Mouse (Mus musculus): ENCODE data around the gene Syn3. TPM values are rescaled to one million over a fixed set of nuclear protein-coding genes. Genes with fewer than 3 reads are reported as not detected.
A peak's percentile ranks its signal among the peaks of the same experiment; 100 is the strongest.

The Syn3 gene
- polyA plus RNA-seq, 1 experiment from 2014 or later, result 3.0 TPM

- Histone ChIP-seq H3K4me1 (no peaks in the 10 kb centered on the region), H3K9me3 (replicated peaks) (peaks cover 5% of the 10 kb centered on the region; the same call in 1 of the 2 replicates), H3K27ac (replicated peaks) (no peak overlapping the region), H3K4me3 (no peak overlapping the region), H3K36me3 (no peaks in the 10 kb centered on the region), H3K27me3 (ENCODE audit: low read depth, poor library complexity, severe bottlenecking) (no peaks in the 10 kb centered on the region)
- WGBS, result 86% methylated on average over 9 of the region's 9 CpGs
- DNase-seq (ENCODE audit: low spot score), result no peak
Observed at GRCm38 (mm10) chr10:86074971-86075711, 423.6 kb downstream of the Syn3 start.

- no peak for DNase-seq (ENCODE audit: low spot score)
- H3K4me3 ChIP-seq, result no peak overlapping the region
- no peaks in the 10 kb centered on the region for H3K27me3 ChIP-seq (ENCODE audit: low read depth, poor library complexity, severe bottlenecking)
- H3K9me3 ChIP-seq (replicated peaks), result peaks cover 5% of the 10 kb centered on the region; the same call in 1 of the 2 replicates
- H3K4me1 ChIP-seq, result peaks cover 8% of the 10 kb centered on the region
- WGBS, result 94% methylated on average over 4 of the region's 4 CpGs
- no peaks in the 10 kb centered on the region for H3K36me3 ChIP-seq
- H3K27ac ChIP-seq (replicated peaks), result no peak overlapping the region
Observed at GRCm38 (mm10) chr10:86074134-86074533, 424.6 kb downstream of the Syn3 start.

- peak overlapping the region; percentile 52; the same call in 1 of the 2 replicates for H3K27ac ChIP-seq (replicated peaks)
- H3K36me3 ChIP-seq, result no peaks in the 10 kb centered on the region
- H3K9me3 ChIP-seq (replicated peaks), result peaks cover 5% of the 10 kb centered on the region; the same call in 1 of the 2 replicates
- H3K4me1 ChIP-seq, result peaks cover 22% of the 10 kb centered on the region
- WGBS, result 83% methylated on average over 3 of the region's 3 CpGs
- DNase-seq (ENCODE audit: low spot score), result no peak
- no peak overlapping the region for H3K4me3 ChIP-seq
- H3K27me3 ChIP-seq (ENCODE audit: low read depth, poor library complexity, severe bottlenecking), result no peaks in the 10 kb centered on the region
Observed at GRCm38 (mm10) chr10:86070751-86071150, 427.9 kb downstream of the Syn3 start.

- no peaks in the 10 kb centered on the region for H3K36me3 ChIP-seq
- peak overlapping the region; percentile 84 for H3K27ac ChIP-seq (replicated peaks)
- peaks cover 30% of the 10 kb centered on the region for H3K4me1 ChIP-seq
- H3K9me3 ChIP-seq (replicated peaks), result peaks cover 5% of the 10 kb centered on the region; the same call in 1 of the 2 replicates
- peak; percentile 68 for DNase-seq (ENCODE audit: low spot score)
- WGBS, result 14% methylated on average over 3 of the region's 3 CpGs
- H3K4me3 ChIP-seq, result no peak overlapping the region
- no peaks in the 10 kb centered on the region for H3K27me3 ChIP-seq (ENCODE audit: low read depth, poor library complexity, severe bottlenecking)
Observed at GRCm38 (mm10) chr10:86069341-86069740, 429.4 kb downstream of the Syn3 start.

- no peak for DNase-seq (ENCODE audit: low spot score)
- Histone ChIP-seq H3K36me3 (no peaks in the 10 kb centered on the region), H3K4me3 (no peak overlapping the region), H3K4me1 (peaks cover 30% of the 10 kb centered on the region), H3K27me3 (ENCODE audit: low read depth, poor library complexity, severe bottlenecking) (no peaks in the 10 kb centered on the region), H3K9me3 (replicated peaks) (no peaks in the 10 kb centered on the region), H3K27ac (replicated peaks) (peak overlapping the region; percentile 84)
- WGBS, result 80% methylated on average over 10 of the region's 10 CpGs
Observed at GRCm38 (mm10) chr10:86067911-86068310, 430.8 kb downstream of the Syn3 start.

- Histone ChIP-seq H3K27ac (replicated peaks) (peak overlapping the region; percentile 30; the same call in 1 of the 2 replicates), H3K36me3 (no peaks in the 10 kb centered on the region), H3K4me1 (peaks cover 30% of the 10 kb centered on the region), H3K9me3 (replicated peaks) (no peaks in the 10 kb centered on the region), H3K4me3 (no peak overlapping the region), H3K27me3 (ENCODE audit: low read depth, poor library complexity, severe bottlenecking) (no peaks in the 10 kb centered on the region)
- no peak for DNase-seq (ENCODE audit: low spot score)
- WGBS, result 72% methylated on average over 5 of the region's 5 CpGs
Observed at GRCm38 (mm10) chr10:86066651-86067050, 432.0 kb downstream of the Syn3 start.

- H3K36me3 ChIP-seq, result no peaks in the 10 kb centered on the region
- H3K4me1 ChIP-seq, result peaks cover 30% of the 10 kb centered on the region
- H3K27ac ChIP-seq (replicated peaks), result 0 out of 2 replicates have a peak overlapping the region, but pooled peaks have one; percentile 74
- 81% methylated on average over 1 of the region's 1 CpGs for WGBS
- H3K27me3 ChIP-seq (ENCODE audit: low read depth, poor library complexity, severe bottlenecking), result no peaks in the 10 kb centered on the region
- no peak for DNase-seq (ENCODE audit: low spot score)
- no peaks in the 10 kb centered on the region for H3K9me3 ChIP-seq (replicated peaks)
- no peak overlapping the region for H3K4me3 ChIP-seq
Observed at GRCm38 (mm10) chr10:86065661-86066060, 433.0 kb downstream of the Syn3 start.

- no peaks in the 10 kb centered on the region for H3K36me3 ChIP-seq
- H3K27ac ChIP-seq (replicated peaks), result peak overlapping the region; percentile 74
- 7% methylated on average over 4 of the region's 4 CpGs for WGBS
- H3K27me3 ChIP-seq (ENCODE audit: low read depth, poor library complexity, severe bottlenecking), result no peaks in the 10 kb centered on the region
- no peaks in the 10 kb centered on the region for H3K9me3 ChIP-seq (replicated peaks)
- DNase-seq (ENCODE audit: low spot score), result peak; percentile 75
- no peak overlapping the region for H3K4me3 ChIP-seq
- peaks cover 32% of the 10 kb centered on the region for H3K4me1 ChIP-seq
Observed at GRCm38 (mm10) chr10:86064937-86065336, 433.8 kb downstream of the Syn3 start.

GRCm38 (mm10) chr10:86063018-86063384 is 435.7 kb downstream of the Syn3 start:
- DNase-seq (ENCODE audit: low spot score), result no peak
- WGBS, result 95% methylated on average over 8 of the region's 8 CpGs
- Histone ChIP-seq H3K4me3 (no peak overlapping the region), H3K9me3 (replicated peaks) (no peaks in the 10 kb centered on the region), H3K4me1 (peaks cover 13% of the 10 kb centered on the region), H3K27me3 (ENCODE audit: low read depth, poor library complexity, severe bottlenecking) (no peaks in the 10 kb centered on the region), H3K36me3 (no peaks in the 10 kb centered on the region), H3K27ac (replicated peaks) (no peak overlapping the region)

- 74% methylated on average over 5 of the region's 5 CpGs for WGBS
Observed at GRCm38 (mm10) chr10:86062261-86063017, 436.3 kb downstream of the Syn3 start.

GRCm38 (mm10) chr10:86060267-86060666 is 438.4 kb downstream of the Syn3 start:
- Histone ChIP-seq H3K4me3 (no peak overlapping the region), H3K4me1 (peaks cover 10% of the 10 kb centered on the region), H3K36me3 (peaks cover 8% of the 10 kb centered on the region; the same call in 1 of the 2 replicates), H3K27ac (replicated peaks) (no peak overlapping the region), H3K27me3 (ENCODE audit: low read depth, poor library complexity, severe bottlenecking) (no peaks in the 10 kb centered on the region), H3K9me3 (replicated peaks) (peaks cover 5% of the 10 kb centered on the region; the same call in 1 of the 2 replicates)
- WGBS, result 70% methylated on average over 3 of the region's 3 CpGs
- DNase-seq (ENCODE audit: low spot score), result no peak

More at GRCm38 (mm10) chr10:86062261-86063017, 436.3 kb downstream of the Syn3 start:
- no peaks in the 10 kb centered on the region for H3K36me3 ChIP-seq
- H3K27ac ChIP-seq (replicated peaks), result no peak overlapping the region
- peaks cover 10% of the 10 kb centered on the region for H3K4me1 ChIP-seq
- no peak for DNase-seq (ENCODE audit: low spot score)
- no peaks in the 10 kb centered on the region for H3K9me3 ChIP-seq (replicated peaks)
- H3K4me3 ChIP-seq, result no peak overlapping the region
- no peaks in the 10 kb centered on the region for H3K27me3 ChIP-seq (ENCODE audit: low read depth, poor library complexity, severe bottlenecking)

GRCm38 (mm10) chr10:86057712-86058111 is 441.0 kb downstream of the Syn3 start:
- Histone ChIP-seq H3K27ac (replicated peaks) (no peak overlapping the region), H3K4me3 (no peak overlapping the region), H3K36me3 (peaks cover 8% of the 10 kb centered on the region; the same call in 1 of the 2 replicates), H3K27me3 (ENCODE audit: low read depth, poor library complexity, severe bottlenecking) (no peaks in the 10 kb centered on the region), H3K4me1 (0 out of 2 replicates have a peak, but pooled peaks cover 2% of the 10 kb centered on the region), H3K9me3 (replicated peaks) (peaks cover 5% of the 10 kb centered on the region; the same call in 1 of the 2 replicates)
- no peak for DNase-seq (ENCODE audit: low spot score)
- 85% methylated on average over 2 of the region's 2 CpGs for whole genome bisulfite sequencing
